Comparison of ENCODE assay signal across 8 mouse cellular contexts in the genomic region with DNA sequence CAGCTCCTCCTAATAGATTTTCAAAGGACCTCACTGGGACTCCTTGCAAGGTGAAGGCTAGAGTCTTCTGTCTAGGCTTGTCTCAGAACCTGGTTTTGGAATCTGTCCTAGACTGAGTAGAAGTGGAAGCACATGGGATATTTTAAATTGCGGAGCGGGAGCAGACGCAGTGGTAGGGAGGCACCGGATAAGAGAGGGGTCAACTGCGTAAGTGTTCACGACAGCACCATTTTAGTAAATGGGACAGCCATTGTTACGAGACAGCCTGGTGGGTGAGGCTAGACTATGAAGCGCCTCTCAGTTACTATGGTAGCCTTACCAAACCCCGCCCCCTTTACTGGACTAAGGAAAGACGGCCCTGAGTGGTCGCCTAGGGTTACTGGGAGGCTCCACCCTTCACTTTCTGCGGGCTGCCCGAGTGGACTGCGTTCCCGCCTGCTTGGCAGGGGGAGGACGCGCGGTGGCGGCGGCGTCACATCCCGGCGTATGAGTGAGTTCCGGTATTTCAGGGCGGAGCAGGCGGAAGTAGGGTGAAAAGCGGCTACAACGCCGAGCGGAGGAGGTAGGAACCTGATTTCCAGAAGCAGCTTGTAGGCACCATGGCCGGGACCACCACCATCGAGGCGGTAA. TPM values are rescaled to one million over a fixed set of nuclear protein-coding genes. Genes with fewer than 3 reads are reported as not detected.
A peak's percentile ranks its signal among the peaks of the same experiment; 100 is the strongest.
DNase-seq lines count a peak whose midpoint lies in the region; ATAC-seq and TF ChIP-seq lines count a peak whose summit lies in the region.

No protein-coding gene starts in this region.

- no peak for TF ChIP-seq CTCF in cortical plate, adult 2 months (IDR thresholded peaks at IDR 0.05; ENCODE audit: extremely low read depth, insufficient read depth, low read length)

- ATAC-seq in activated CD4-positive, CD25-positive, alpha-beta regulatory T cell, adult 4 months = peak; percentile 63

- DNase-seq in gastrocnemius, adult 8-10 months (ENCODE audit: low spot score in 2 of 2) = peak; percentile 85 to 89
- DNase-seq in hindlimb bud, embryonic 11.5 days (ENCODE audit: extremely low spot score, low read depth, low spot score) = peak; percentile 82
- peak; percentile 86 to 91 for DNase-seq in left cerebral cortex, adult 8-10 months (ENCODE audit: low spot score in 2 of 2)
- DNase-seq in right cerebral cortex, postnatal 10 days (ENCODE audit: low spot score in 2 of 2) = peak; percentile 95 to 96
- peak; percentile 84 for DNase-seq in urinary bladder, postnatal 25 days (ENCODE audit: low spot score)

- no peaks in the 10 kb centered on the region for H3K27me3 ChIP-seq in megakaryocyte, embryonic 14.5 days (replicated peaks)

- peak overlapping the region; percentile 92 for H3K4me3 ChIP-seq in cortical plate, adult 2 months (ENCODE audit: insufficient read depth, low read length)
- peak overlapping the region; percentile 99 for H3K4me3 ChIP-seq in megakaryocyte, embryonic 14.5 days (replicated peaks)

- peaks cover 17% of the 10 kb centered on the region for H3K36me3 ChIP-seq in megakaryocyte, embryonic 14.5 days (replicated peaks; ENCODE audit: low read length)

- H3K4me1 ChIP-seq in cortical plate, adult 2 months (ENCODE audit: control insufficient read depth, insufficient read depth, low read length) = peaks cover 12% of the 10 kb centered on the region
- H3K4me1 ChIP-seq in megakaryocyte, embryonic 14.5 days = peaks cover 65% of the 10 kb centered on the region

- H3K27ac ChIP-seq in cortical plate, adult 2 months (ENCODE audit: insufficient read depth, low read length) = peak overlapping the region; percentile 85

- peak; percentile 69; the same call in 1 of the 2 replicates for TF ChIP-seq POLR2A in cortical plate, adult 2 months (IDR thresholded peaks at IDR 0.05; ENCODE audit: extremely low read depth, insufficient read depth, low read length)

- no peaks in the 10 kb centered on the region for H3K9me3 ChIP-seq in megakaryocyte, embryonic 14.5 days

RNA-seq across cellular contexts. Expression of a gene that starts 6.8 kb away (rescaled TPM):
- 100 to 1,000 TPM; 850 to 880 TPM for polyA plus RNA-seq in activated CD4-positive, CD25-positive, alpha-beta regulatory T cell, adult 4 months (2017; shearing (Covaris generic))
- polyA plus RNA-seq in cortical plate, adult 2 months (2012; rRNA removed) = 177 and 188 TPM in 2 replicates
- total RNA-seq in gastrocnemius, adult 8-10 months (2022) = 100 to 1,000 TPM; 385 to 462 (median 429) TPM
- total RNA-seq in left cerebral cortex, adult 8-10 months (2022) = 100 to 1,000 TPM; 153 to 181 (median 166) TPM
- 28.7 and 263 TPM in 2 replicates for polyA plus RNA-seq in megakaryocyte, embryonic 14.5 days (2012; ENCODE audit: insufficient read depth, low replicate concordance)

RNA-seq across cellular contexts. Expression of a gene that starts 24.7 kb away (rescaled TPM):
- polyA plus RNA-seq in activated CD4-positive, CD25-positive, alpha-beta regulatory T cell, adult 4 months (2017; shearing (Covaris generic)) = under 1 TPM; 0.15 to 0.37 TPM
- 0.38 TPM in 2 replicates for polyA plus RNA-seq in cortical plate, adult 2 months (2012; rRNA removed)
- under 1 TPM in 2 of 4 experiments, not detected in 2; 0.05 to 0.10 TPM for total RNA-seq in gastrocnemius, adult 8-10 months (2022)
- total RNA-seq in left cerebral cortex, adult 8-10 months (2022) = under 1 TPM; 0.21 to 0.35 (median 0.32) TPM
- not detected in 2 replicates for polyA plus RNA-seq in megakaryocyte, embryonic 14.5 days (2012; ENCODE audit: insufficient read depth, low replicate concordance)

RNA-seq across cellular contexts. Expression of a gene that starts 26.8 kb away (rescaled TPM):
- 100 to 1,000 TPM; 189 to 209 TPM for polyA plus RNA-seq in activated CD4-positive, CD25-positive, alpha-beta regulatory T cell, adult 4 months (2017; shearing (Covaris generic))
- 102 and 105 TPM in 2 replicates for polyA plus RNA-seq in cortical plate, adult 2 months (2012; rRNA removed)
- 10 to 100 TPM; 77.3 to 99.8 (median 88.6) TPM for total RNA-seq in gastrocnemius, adult 8-10 months (2022)
- total RNA-seq in left cerebral cortex, adult 8-10 months (2022) = 100 to 1,000 TPM; 162 to 181 (median 175) TPM
- 119 and 130 TPM in 2 replicates for polyA plus RNA-seq in megakaryocyte, embryonic 14.5 days (2012; ENCODE audit: insufficient read depth, low replicate concordance)

RNA-seq across cellular contexts. Expression of a gene that starts 27.8 kb away (rescaled TPM):
- polyA plus RNA-seq in activated CD4-positive, CD25-positive, alpha-beta regulatory T cell, adult 4 months (2017; shearing (Covaris generic)) = 100 to 1,000 TPM; 295 to 347 TPM
- 95.7 and 99.0 TPM in 2 replicates for polyA plus RNA-seq in cortical plate, adult 2 months (2012; rRNA removed)
- total RNA-seq in gastrocnemius, adult 8-10 months (2022) = 100 to 1,000 TPM in 3 of 4 experiments, 10 to 100 TPM in 1; 99.6 to 117 (median 106) TPM
- 100 to 1,000 TPM in 2 of 4 experiments, 10 to 100 TPM in 2; 96.0 to 104 (median 100) TPM for total RNA-seq in left cerebral cortex, adult 8-10 months (2022)
- 1.2 and 10.8 TPM in 2 replicates for polyA plus RNA-seq in megakaryocyte, embryonic 14.5 days (2012; ENCODE audit: insufficient read depth, low replicate concordance)

Comparison
In these comparisons a context has a peak if more than half of its experiments do, and no peak if none do; other contexts are left out.
1. Peak in every context shown above with its lines: DNase-seq, ATAC-seq, H3K4me3 ChIP-seq and H3K27ac ChIP-seq.